Mouse (Mus musculus) heart, embryonic 10.5 days (tissue): ENCODE measurements around the gene Gm8180. TPM values are rescaled to one million over a fixed set of nuclear protein-coding genes. Genes with fewer than 3 reads are reported as not detected.
"Not testable (repeated sequence)": the region's sequence is repeated elsewhere in the genome, so short reads cannot be mapped to it uniquely, and the experiment has no call there.

Source experiments
- DNase-seq: peaks from one replicate; pipeline ENCODE4 v3.0.0-alpha.2; 2017; ENCODE audit warnings: low spot score
- H3K27ac ChIP-seq: fragments of 300-500 bp; sonication (generic); 2 replicates; pipeline ENCODE4 v1.5.1; 2016; ENCODE audit warnings: mild to moderate bottlenecking
- H3K27me3 ChIP-seq: fragments of 300-500 bp; sonication (generic); 2 replicates; pipeline ENCODE4 v1.6.1; 2016; ENCODE audit warnings: mild to moderate bottlenecking; ENCODE audit not compliant: poor library complexity, insufficient read depth, severe bottlenecking
- H3K36me3 ChIP-seq: fragments of 300-500 bp; sonication (generic); 2 replicates; pipeline ENCODE4 v1.6.1; 2016; ENCODE audit warnings: mild to moderate bottlenecking, moderate library complexity
- H3K4me1 ChIP-seq: fragments of 300-500 bp; sonication (generic); 2 replicates; pipeline ENCODE4 v1.6.1; 2016; ENCODE audit warnings: mild to moderate bottlenecking
- H3K4me3 ChIP-seq: fragments of 300-500 bp; sonication (generic); 2 replicates; pipeline ENCODE4 v1.5.1; 2016; ENCODE audit warnings: mild to moderate bottlenecking, moderate library complexity
- H3K9me3 ChIP-seq: fragments of 300-500 bp; sonication (generic); 2 replicates; pipeline ENCODE4 v1.6.1; 2016; ENCODE audit warnings: mild to moderate bottlenecking, moderate library complexity
- WGBS: fragments of 180-500 bp; shearing (Covaris S2); methylation state at CpG from one replicate; pipeline ENCODE4 v1.1.7; 2016; 5-methylcytosine and 5-hydroxymethylcytosine counted together
- polyA plus RNA-seq: library from polyadenylated mRNA; unstranded; fragments of >200 nt; fragmentation: Nextera tagmentation; extraction: Ambion mirVana; gene quantifications from 2 replicates; pipeline ENCODE4 v1.2.1, GENCODE M21; 2016

Gene Gm8180
- polyA plus RNA-seq: not detected in 2 replicates

DNA sequence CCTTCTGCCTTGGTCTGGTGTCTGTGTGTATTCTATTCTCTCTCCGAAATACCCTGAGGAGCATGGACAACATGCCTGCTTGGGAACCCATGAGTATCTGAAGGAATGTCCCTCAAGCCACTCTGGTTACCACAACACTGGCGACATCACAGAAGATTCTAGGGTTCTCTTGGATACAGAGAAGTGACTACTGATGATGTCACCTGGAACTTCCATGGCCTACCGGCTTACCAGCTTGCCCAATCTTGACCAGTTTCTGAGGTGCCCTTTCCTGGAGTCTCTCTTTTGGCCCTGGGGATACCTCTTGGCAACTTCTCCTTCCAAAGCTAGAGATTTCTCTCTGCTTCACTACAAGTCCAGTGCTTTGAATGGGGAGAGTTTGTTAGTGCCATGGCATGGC lies at the start of gene Gm8180:
TSS of gene Gm8180 (minus strand) at position 101 of the 400 bp plus-strand sequence.
- not testable (repeated sequence) for H3K4me3 ChIP-seq, H3K27ac ChIP-seq, H3K27me3 ChIP-seq, H3K9me3 ChIP-seq, DNase-seq, H3K36me3 ChIP-seq, H3K4me1 ChIP-seq
- WGBS: 91% methylated on average over 3 of the region's 3 CpGs

DNA sequence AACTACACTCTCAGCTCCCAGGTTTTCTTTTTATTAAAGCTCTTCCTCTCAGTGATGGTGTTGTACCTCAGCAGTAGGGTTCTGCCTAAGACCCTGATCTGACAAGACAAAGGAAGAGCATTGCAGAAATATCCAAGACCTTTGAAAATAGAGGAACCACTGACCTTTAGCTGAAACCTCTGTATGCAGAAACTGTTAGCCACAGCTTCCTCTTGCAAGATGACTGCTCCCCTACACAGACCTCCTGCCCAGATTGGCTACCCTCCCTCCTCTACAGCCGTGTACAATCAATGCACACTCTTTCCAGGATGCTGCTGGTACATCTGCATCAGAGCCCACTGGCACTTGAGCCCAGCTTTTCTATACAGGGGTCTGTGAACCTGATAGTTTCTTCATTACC lies 45.8 kb upstream of the Gm8180 start:
- H3K36me3 ChIP-seq, H3K27ac ChIP-seq, H3K27me3 ChIP-seq, H3K9me3 ChIP-seq, H3K4me1 ChIP-seq, DNase-seq, H3K4me3 ChIP-seq: not testable (repeated sequence)
- 46% methylated on average over 1 of the region's 1 CpGs for WGBS

DNA sequence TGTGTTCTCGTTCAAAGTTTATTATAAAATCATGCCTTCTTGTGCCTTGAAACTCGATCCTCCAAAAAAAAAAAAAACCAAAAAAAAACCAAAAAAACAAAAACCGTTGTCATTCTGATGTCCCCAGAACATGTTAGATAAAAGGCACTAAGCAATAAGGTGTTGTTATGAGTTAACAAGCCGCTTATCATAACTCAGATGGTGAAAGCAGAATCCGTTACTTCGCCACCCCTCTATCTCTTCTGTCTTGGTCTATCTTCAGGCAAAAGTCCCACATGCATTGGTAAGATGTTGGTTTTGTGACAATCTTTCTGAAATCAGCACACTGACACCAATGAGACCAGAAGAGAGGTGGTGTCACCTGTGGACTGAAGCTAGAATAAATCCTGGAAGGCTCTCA lies 39.6 kb upstream of the Gm8180 start:
- not testable (repeated sequence) for DNase-seq, H3K36me3 ChIP-seq, H3K27me3 ChIP-seq, H3K9me3 ChIP-seq, H3K4me1 ChIP-seq, H3K27ac ChIP-seq, H3K4me3 ChIP-seq
- WGBS: 79% methylated on average over 6 of the region's 6 CpGs

DNA sequence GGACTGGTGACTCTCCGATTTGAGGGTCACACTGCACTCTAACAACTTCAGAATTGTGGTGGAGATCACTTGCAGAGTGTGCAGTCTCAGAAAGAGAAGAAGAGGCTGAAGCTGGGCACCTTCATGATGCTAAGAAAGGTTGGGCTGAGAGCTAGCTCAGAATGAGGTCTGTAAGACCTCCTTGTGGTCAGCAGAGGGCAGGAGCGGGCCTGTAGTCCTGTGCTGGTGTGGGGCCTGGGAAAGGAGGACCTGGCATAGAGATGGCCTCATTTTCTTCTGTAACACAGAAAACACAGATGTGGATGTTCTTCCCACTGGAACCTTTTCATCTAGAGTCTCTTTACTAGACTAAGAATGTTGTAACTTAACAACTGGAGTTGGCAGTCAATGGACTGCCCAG lies 37.3 kb upstream of the Gm8180 start:
- DNase-seq, H3K4me1 ChIP-seq, H3K4me3 ChIP-seq, H3K27me3 ChIP-seq, H3K36me3 ChIP-seq, H3K9me3 ChIP-seq, H3K27ac ChIP-seq: not testable (repeated sequence)
- WGBS: 32% methylated on average over 1 of the region's 2 CpGs

DNA sequence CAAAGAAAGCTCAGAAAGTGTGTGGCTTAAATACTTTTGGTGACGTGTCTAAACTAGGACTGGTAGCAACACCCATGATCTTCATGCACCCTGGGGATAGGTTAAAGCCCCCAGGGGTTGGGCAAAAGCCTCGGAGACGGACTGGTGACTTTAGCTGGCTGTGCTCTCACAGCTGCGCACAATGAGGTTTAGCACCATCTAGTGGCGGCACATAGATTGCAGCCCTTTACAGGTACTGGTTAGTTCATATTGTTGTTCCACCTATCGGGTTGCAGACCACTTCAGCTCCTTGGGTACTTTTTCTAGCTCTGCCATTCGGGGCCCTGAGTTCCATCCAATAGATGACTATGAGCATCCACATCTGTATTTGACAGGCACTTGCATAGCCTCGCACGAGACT lies 27.9 kb upstream of the Gm8180 start:
- not testable (repeated sequence) for H3K27me3 ChIP-seq, DNase-seq, H3K27ac ChIP-seq, H3K36me3 ChIP-seq, H3K4me3 ChIP-seq, H3K4me1 ChIP-seq, H3K9me3 ChIP-seq
- 67% methylated on average over 8 of the region's 9 CpGs for WGBS

DNA sequence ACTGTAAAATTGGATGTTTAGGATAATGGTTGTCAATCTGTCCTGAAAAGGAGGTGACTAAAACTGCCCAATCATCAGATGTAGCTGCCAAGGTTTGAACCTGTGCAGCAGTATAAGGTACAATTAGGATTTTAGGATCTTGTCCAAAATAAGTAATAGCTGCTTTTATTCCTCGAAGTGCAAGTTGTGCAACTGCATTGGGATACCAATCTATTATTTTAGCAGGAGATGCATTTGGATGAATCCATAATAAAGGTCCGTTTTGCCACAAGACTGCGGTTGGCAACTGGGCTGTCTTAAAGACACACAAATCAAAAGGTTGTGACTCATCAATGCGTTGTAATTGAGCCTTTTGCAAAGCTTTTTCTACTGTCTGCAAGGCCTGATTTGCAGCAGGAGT lies 23.6 kb upstream of the Gm8180 start:
- not testable (repeated sequence) for H3K4me1 ChIP-seq, H3K27me3 ChIP-seq, H3K36me3 ChIP-seq, H3K4me3 ChIP-seq, H3K9me3 ChIP-seq, H3K27ac ChIP-seq, DNase-seq
- WGBS: 59% methylated on average over 4 of the region's 4 CpGs

DNA sequence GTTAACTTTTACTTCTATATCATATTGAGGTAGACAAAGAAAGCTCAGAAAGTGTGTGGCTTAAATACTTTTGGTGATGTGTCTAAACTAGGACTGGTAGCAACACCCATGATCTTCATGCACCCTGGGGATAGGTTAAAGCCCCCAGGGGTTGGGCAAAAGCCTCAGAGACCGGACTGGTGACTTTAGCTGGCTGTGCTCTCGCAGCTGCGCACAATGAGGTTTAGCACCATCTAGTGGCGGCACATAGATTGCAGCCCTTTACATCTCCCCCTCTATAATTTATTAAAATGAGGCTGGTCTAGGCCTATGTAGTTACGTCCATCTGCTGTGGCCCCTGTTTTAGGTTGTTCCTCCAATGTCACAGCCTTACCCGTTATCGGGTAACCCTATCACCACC lies 19.9 kb upstream of the Gm8180 start:
- not testable (repeated sequence) for H3K36me3 ChIP-seq, H3K4me1 ChIP-seq, H3K27me3 ChIP-seq, H3K9me3 ChIP-seq, H3K27ac ChIP-seq, H3K4me3 ChIP-seq, DNase-seq
- WGBS: 20% methylated on average over 7 of the region's 7 CpGs

DNA sequence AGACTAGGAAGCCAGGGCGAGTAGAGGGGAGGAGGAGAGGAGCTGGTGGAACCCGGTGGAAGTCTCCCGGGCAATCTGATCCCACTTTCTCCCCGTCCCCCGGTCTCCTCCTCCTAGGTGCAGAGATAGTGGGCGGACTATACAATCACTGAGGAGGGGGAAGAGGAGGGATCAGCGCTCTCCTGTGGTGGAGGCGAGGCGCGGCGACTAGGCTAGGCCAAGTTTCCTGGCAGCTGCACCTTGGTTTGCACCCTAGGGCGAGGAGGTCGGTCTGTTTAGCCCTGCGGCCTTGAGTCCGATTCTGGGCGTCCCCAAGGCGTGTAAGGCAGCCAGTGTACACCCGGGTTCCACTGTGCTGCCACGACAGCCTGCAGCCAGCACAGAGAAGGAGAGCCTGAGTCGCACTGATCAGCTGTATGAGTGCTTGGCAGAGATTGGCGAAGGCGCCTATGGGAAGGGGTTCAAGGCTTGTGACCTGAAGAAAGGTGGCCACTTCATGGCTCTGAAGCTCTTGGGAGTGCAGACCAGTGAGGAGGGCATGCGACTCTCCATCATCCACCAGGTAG lies 12.4 kb upstream of the Gm8180 start:
- peak overlapping the region; percentile 47 for H3K4me3 ChIP-seq
- peak; percentile 74 for DNase-seq
- 6% methylated on average over 23 of the region's 23 CpGs for WGBS

DNA sequence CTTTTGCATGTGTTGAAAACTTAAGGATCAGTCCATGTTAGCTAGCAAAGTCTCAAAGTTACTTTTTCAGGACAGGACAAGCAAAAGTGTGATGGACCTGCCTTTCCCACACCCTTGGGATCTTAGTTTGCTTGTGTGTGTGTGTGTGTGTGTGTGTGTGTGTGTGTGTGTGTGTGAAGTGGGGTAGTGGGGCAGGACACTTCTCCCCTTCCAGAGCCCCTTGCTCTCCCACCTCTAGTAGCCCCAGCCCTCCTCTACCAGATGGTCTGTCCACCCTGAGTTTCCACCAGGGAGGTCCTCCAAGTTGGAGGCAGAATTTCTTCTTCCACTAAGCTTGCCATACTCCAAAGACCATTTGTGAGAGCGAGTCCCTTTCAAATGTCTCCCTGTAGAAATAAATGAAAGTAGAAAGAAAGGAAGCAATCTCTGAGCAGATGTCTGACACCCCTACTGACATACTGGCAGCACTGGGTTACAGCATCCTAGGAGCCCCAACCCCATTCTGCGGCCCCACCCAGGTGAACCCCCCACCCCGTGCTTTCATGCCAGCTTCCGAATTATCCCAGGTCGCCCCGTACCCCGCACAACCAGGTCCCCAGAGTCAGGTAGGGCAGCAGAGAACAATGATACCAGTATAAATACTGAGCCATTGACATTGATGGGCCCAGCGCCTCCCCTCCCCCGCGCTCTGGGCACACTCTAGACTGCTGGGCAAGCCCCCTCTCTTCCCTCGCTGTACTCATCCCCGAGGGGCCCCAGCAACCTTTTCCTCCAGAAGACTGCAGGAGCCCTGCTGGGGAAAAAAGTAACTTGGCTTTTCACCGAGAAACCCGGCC lies 11.7 kb upstream of the Gm8180 start:
- Histone ChIP-seq H3K27me3 (peaks cover 6% of the 10 kb centered on the region; the same call in 1 of the 2 replicates), H3K36me3 (no peaks in the 10 kb centered on the region), H3K9me3 (no peaks in the 10 kb centered on the region), H3K4me3 (peak overlapping the region; percentile 47), H3K27ac (no peak overlapping the region), H3K4me1 (peaks cover 7% of the 10 kb centered on the region; the same call in 1 of the 2 replicates)
- DNase-seq: peak; percentile 67
- 9% methylated on average over 14 of the region's 14 CpGs for WGBS

More for the DNA sequence above, 12.4 kb upstream of the Gm8180 start:
- H3K27ac ChIP-seq, H3K4me1 ChIP-seq, H3K9me3 ChIP-seq, H3K27me3 ChIP-seq, H3K36me3 ChIP-seq: not testable (repeated sequence)

DNA sequence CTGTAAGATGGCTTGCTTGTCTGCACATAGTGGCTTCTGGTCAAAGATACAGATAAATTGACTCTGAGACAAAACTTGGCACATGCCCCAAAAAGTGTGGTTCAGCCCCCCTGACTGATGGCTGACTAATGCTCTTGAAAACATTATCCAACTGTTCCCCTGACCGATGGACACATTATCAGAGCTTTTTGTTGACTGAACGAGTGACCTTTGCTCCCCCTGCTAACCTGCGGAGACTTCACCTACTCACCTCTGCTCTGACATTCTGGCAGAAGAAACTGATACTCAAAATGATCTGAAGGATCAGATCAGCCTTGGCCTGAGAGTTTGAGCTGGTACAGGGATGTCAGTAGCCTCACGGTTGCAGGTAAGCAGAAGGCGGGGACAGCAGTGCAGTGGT lies 9.3 kb upstream of the Gm8180 start:
- H3K27ac ChIP-seq, H3K27me3 ChIP-seq, DNase-seq, H3K36me3 ChIP-seq, H3K9me3 ChIP-seq, H3K4me1 ChIP-seq, H3K4me3 ChIP-seq: not testable (repeated sequence)
- WGBS: 68% methylated on average over 5 of the region's 5 CpGs

DNA sequence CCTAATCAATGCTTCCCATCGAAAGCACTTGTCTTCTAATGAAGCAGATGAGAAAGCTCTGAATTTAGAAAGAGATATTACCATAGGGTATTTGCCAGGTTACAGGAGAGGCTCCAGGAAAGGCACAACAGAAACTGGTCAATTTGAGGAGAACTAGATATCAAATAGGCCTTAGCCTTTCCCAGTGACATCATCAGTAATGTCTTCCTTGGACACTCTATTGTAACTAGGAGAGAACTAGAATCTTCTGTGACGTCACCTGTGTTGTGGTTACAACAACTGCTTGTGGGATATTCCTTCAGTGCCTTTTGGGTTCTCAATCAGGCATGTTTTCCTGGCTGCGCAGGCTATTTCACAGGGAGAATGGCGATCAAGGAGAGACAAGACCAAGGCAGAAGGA lies 37.0 kb downstream of the Gm8180 start, which contains the start of gene Gm6526:
TSS of gene Gm6526 (plus strand) at position 301 of the 400 bp plus-strand sequence.
- DNase-seq, H3K4me1 ChIP-seq, H3K4me3 ChIP-seq, H3K27ac ChIP-seq, H3K27me3 ChIP-seq, H3K9me3 ChIP-seq, H3K36me3 ChIP-seq: not testable (repeated sequence)
- WGBS: 74% methylated on average over 4 of the region's 4 CpGs
